Mouse (Mus musculus) right cerebral cortex, adult 2 months (tissue): ENCODE data around the gene Glod4.
A peak's percentile ranks its signal among the peaks of the same experiment; 100 is the strongest.

Experiments
- DNase-seq, 2 experiments: peaks; one replicate each; pipeline ENCODE4 v3.0.0; 2021 to 2022; ENCODE audit warnings: low spot score in 2 of 2

Glod4 gene

DNA sequence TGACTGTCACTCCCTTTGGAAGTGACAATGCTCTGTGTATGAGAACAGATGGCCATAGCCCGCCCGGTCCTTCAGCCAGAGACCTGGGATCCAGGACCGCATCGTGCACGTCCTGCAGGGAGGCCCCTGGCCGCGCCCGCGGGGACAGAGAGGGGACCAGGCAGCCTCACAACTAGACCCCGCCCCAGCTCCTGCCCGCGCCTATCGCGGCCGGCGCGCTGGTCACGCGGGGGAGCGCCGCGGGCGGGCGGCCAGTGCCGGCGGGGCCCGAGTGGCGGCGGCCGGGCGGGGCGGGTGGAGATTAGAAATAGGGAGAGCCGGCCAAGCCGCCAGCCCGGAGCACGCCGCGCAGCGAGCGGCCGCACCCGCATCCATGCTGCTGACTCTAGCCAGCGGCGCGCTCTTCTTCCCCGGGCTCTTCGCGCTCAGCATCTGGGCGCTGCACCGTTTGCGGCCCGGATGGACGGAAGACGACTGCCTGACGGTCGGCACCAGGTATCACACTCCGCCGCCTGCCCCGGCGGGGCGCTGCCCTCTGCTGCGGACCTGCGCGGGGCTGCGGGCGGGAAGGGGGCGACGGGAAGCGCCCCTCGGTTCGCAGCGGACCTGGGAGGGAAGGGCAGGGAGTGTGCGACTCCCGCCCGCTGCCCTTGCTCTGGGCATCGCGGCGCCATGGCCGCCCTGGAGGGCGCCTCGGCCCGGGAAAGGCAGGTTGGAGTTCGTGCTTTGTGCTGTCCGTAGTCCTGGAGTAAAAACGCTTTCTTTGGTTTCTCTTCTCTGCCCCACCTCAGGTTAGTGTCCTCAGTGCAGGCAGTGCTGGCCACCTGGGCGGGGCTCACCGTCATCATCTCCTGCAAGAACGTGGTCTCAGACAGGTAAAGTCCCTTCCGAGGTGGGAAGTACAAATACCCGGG lies 41.5 kb downstream of the Glod4 start:
- peak; percentile 76 to 78 for DNase-seq

DNA sequence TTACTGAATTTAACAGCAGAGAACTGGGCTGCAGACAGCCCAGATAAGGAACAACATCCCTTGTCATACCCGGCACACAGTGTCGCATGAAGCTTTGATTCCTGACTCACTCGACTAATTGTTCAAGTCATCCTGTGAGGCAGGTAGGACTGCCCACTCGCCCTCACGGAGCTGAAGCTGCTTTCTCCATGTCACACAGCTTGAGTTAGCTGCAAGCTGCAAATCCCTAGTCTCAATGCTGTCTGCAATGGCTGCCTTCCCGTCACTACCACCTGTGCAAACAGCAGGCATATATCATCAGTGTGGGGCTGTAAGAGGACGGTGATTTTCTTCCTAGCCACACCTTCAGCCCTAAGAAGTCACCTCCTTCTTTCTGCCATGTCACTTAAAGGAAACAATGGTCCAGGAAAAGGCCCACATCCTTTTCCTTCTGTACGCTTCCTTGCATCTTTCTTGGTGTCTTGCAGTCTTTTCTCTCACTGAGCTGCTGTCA lies 46.5 kb downstream of the Glod4 start:
- DNase-seq = no peak

DNA sequence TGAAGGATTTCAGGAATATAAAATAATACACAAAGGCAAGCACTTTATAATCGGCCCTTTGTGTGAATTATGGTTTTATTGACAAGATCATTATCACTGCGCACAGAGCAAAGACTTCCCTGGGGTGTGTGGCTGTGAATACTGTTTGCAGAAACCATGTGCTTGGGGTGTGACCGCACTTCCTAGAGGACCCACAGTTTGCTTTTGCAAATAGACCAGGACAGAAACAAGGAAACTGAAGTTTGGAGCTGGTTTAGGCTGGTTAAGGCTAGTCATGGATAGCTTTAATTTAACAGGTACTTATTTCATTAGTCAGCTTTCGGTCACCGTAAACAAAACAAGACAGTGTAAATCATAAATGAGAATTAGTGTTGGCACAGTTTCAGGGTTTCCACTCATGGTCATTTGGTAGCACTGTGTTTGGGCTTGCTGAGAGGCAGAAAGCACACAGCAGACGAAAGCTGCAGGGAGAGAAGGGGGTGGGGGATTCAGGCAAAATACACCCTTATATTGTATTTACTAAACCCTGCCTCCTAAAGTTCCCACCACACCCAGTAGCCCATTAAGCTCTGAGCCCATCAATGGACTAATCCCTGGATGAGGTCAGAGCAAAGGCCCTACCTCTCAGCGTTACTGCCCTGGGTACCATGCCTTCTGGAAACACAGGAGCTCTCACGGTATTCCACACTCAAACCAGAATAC lies 47.1 kb downstream of the Glod4 start:
- no peak for DNase-seq

DNA sequence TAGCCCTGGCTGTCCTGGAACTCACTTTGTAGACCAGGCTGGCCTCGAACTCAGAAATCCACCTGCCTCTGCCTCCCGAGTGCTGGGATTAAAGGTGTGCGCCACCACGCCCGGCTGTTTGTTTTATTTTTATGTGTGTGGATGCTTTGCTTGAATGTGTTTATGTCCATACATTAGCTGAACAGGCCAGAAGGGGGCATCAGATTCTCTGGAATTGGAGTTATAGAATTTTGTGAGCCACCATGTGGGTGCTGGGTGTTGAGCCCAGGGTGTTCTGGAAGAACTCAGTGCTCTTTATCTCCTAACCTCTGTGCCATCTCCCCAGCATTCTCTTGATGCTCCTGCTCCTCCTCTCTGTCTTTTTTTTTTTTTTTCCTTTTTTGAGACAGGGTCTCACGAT lies 56.6 kb downstream of the Glod4 start:
- no peak for DNase-seq

GRCm38 (mm10) chr11:76183745-76184144 lies 59.8 kb downstream of the Glod4 start:
- no peak for DNase-seq

DNA sequence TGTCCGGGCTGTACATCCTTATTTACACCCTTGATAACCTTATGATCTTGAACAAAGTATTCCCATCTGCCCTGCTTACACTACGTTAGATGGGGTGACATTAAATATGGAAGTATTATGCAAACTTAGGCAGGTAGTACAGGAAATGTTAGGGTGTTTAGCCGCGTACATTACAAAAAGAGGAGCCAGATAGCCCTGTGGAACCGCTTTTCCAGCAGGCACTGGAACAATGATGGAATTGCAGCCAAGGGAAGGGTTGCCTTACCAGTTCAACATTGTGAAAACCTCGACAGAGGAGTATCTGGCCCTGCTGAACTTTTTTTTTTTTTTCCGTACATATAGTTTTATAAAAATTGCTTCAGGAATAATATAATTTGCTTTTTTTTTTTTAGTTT lies 63.4 kb downstream of the Glod4 start:
- no peak for DNase-seq

DNA sequence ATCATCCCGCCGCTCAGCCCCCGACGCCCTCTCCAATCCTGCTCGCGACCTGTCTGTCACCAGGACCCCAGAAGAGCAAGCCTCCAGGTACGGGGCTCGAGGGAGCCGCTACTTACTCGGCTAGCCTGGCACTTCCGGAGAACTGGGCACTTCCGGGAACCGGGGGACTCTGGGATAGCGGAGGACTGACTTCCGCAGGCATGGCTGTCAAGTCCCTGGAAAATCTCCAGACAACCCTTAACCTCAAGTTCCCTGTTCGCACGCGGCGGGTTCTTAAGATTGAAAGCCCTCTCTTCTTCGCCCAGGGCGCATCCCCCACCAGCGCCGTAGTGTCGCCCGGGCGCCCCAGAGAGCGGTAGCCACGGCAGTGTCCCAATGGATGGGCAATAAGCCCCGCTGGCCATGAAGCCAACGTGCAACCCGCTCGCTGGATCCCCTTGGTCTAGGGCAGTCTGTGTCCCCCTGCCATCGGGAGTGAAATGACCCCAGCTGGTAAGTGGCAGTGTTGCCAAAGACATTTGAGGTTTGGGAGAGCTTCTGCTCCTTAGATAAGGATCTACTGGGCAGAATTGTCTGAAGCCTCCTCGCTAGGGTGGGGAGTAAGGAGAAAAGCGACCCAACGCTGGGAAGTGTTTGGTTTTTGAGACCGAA lies 63.9 kb downstream of the Glod4 start, which contains the start of the genes Vps53 and Fam57a:
Gene Vps53 (minus strand): TSS at position 153 of the 651 bp plus-strand sequence.
Gene Fam57a (plus strand): TSS at position 177 of the 651 bp plus-strand sequence.
- DNase-seq = peak; percentile 90 to 93

DNA sequence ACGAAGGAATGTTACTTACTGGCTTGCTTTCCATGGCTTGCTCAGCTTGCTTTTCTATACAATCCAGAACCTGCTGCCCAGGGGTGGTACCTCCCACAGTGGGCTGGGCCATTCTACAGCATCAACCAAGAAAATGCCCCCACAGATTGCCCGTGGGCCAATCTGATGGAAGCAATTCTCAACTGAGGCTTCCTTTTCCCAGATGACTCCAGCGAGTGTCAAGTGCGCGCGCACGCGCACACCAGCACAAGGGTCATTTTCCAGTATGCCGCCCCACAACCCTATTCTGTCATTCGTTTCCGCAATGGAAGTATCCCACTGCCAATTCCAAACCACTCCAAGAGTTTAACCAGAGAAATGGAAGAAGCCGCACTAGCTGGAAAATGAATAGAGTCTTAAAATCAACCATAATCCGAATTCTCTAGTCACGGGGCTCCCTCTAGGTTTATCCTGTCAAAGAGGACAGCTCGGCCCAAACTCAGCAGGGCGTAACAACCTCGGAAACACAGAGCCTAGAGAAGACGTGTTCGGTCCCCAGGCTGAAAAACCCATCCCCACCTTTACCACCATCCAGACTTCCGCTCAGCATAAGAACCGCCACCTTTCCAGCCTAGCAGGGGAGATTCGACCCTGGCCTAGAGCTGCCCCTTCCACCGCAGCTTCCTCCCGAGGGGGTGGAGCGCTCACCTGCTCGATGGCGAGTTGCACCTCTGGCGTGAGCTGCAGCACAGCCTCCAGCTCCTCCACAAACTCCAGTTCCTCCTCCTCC lies 64.6 kb downstream of the Glod4 start:
- peak; percentile 52 to 55 for DNase-seq

DNA sequence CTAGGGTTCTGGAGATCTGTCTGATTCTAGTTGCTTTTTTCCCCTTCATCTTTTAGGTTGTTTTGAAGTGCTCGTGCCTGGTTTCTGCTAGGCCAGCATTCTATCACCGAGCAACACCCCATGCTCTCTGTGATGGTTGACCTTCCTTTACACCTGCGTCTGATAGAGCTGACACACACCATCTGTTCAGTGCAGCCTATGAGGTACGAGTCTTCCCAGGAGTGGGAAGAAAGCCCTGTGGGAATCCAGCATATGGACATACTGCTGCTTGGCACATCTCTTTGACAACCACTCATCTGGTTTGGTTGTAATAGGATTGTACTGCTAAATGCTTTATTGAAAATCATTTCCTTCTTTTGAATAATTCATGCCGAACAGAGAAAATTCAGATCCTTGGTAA lies 73.3 kb downstream of the Glod4 start:
- peak in 1 of 2 experiments; percentile 24 for DNase-seq

DNA sequence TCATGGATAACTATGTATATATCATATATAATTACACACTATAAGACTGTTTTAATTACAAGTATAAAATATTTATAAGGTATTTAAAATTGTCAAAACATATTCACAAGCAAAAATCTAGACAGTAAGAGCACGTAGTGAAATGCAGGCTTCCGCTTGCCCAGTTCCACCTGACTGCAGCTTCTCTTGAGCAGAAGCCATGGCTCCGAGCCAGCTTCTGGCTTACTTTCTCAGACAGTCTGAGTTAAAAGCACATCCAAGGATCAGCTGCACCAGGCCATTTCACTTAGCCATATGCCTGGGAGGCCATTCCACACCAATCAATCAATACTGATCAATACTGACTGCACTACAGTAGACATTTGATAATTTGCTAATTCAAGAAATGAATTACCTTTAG lies 74.5 kb downstream of the Glod4 start:
- no peak for DNase-seq

GRCm38 (mm10) chr11:76167079-76167765 lies 76.3 kb downstream of the Glod4 start:
- DNase-seq = peak; percentile 82 to 87

DNA sequence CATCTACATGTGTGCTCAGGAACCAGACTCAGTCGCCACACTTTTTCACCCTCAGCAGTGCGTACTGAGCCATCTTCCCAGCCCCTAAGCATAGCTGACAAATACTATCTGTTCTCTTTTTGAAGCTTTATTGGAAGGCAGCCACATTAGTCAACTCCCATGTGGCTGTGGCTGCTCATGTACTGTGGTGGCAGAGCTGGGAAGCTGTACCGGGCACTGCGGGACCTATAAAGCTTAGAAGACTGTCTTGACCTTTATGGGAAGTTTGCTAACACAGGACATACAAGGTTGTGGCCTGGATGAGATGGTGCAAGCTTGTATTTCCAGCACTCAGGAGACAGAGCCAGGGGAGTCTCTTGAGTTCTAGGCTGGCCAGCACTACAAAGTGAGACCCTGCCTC lies 76.9 kb downstream of the Glod4 start:
- no peak for DNase-seq

DNA sequence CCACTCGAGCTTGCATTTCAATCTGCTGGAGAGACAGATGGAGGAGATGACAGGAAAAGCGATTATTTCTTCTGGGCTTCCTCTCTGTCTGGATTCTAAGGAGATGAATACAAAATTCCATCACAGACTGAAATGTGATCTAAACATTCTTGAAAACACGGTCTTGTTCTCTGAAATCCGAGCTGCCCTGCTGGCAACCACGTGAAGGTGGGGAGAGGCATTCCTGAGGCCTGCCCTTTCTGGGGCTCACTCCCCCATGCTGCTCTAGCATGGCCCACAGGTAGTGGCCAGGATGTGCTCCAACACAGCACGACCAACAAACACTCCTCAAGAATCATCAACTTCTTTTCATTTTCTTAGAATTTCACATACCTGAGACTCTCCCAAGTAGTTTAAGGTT lies 83.3 kb downstream of the Glod4 start:
- no peak for DNase-seq

DNA sequence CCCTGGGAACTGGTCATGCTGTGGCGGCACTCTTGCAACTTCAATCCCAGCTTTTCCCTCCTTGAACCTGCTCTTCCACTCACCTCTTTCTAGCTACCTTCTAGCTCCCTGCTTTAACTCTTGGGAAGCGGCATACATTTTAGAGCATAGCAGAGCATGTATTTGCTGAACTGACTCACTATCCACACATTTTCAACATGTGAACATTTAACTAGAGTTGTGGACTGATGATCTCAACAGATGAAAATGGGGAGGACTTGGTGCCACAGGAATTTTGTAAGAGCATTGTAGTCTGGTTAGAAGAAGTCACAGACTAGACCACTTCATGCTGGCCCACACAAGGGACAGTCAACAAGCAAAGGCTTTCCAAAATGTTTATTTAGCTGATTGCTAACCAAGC lies 85.2 kb downstream of the Glod4 start:
- DNase-seq = no peak

DNA sequence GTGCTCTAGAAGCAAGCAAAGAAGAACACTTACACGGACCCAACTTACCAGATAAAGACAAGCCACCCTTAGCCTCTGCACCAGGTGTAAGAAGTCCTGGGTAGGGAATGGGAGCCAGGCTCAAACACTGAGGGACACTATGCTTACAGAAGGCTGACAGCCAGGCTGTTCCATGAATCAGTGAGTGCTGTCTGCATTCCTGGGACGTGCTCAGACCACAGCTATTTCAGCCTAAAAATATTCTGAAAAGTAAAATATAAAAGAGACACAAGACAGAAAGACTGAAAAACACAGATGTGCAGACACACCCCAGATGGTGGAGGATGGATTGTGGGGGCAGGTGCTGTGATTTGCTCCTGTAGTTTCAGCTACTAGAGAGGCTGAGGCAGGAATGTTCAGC lies 88.7 kb downstream of the Glod4 start:
- no peak for DNase-seq

- no peak for DNase-seq
Observed at GRCm38 (mm10) chr11:76154200-76154599, 89.3 kb downstream of the Glod4 start.

DNA sequence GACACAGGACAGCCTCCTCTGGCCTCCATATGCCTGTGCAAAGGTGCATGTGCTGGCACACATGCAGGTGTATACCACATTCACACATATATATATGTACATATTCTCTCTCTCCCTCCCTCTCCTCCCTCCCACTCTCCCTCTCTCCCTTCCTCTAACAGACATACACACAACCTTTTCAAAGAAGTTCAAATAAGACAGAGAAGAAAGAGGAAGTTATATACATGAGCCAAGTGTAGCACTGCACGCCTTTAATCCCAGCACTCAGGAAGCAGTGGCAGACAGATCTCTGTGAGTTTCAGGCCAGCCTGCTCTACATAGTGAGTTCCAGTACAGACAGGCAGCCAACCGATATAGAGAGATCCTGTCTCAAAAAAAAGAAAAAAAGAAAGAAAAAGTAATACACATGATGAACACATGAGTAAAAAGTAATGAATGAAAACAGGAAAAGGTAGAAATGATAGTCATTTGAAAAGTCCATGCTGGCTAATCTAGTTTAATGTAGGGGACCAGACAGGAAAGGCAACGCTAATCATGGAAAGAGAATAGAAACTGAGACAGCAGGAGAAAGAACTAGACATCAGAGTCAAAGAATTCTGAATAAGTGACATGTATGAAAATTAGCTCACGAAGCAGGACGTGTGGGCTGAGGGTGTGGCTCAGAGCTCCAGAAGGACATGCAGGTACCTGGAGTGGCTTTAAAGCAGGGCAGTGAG lies 90.1 kb downstream of the Glod4 start:
- no peak for DNase-seq

- no peak for DNase-seq
Observed at GRCm38 (mm10) chr11:76150980-76151379, 92.5 kb downstream of the Glod4 start.

DNA sequence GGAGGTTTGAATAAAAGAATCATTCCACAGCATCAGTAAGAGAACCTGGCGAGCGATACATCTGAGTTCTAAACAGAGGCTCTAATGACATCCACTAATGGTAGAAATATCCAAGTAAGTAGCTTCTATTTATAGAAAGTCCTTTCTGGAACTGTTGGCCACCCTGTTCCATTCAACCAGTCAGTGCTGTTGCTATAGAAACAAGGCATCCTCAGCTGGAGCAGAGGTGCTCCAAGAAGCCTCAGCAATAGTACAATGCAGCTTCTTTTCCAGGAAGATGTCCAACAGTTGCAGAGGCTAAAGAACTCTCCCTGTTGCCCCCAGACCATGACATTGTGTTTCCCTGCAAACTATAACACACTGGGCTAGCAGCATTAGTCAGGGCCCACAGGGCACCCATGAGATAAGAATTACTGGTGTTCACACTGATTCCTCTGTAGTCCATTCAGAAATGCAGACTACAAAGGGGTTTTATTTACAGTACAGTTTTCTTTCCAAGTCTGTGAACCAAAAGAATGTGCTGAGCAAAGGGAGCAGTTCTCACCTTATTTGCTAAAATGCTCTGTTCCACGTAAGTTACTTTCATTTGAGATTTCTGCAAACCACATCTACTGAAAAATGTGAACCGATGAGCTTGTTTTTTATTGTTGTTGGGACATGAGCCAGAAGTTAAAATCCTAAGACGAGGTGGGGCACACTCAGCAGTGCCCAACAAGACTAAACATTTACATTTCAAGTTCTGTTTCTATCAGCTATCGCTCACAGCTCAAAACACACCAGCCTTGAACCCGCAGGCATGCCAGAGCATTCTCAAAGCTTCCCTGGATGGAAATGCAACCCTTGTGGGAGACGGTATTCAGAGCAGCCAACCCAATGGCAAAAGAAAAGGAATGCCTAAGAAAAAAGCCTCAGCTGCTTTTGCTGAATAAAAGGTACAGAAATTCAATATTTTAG lies 95.2 kb downstream of the Glod4 start:
- DNase-seq = peak; percentile 17 to 30
